Mouse (Mus musculus) neural tube, embryonic 10.5 days (tissue): ENCODE measurements around the gene Gpx5.
"Not testable (repeated sequence)": the region's sequence is repeated elsewhere in the genome, so short reads cannot be mapped to it uniquely, and the experiment has no call there.

Experiments used
- DNase-seq: peaks from one replicate; pipeline ENCODE4 v3.0.0-alpha.2; 2017; ENCODE audit warnings: low spot score; ENCODE audit errors: extremely low spot score

The Gpx5 gene

GRCm38 (mm10) chr13:21265736-21266135 lies 26.8 kb downstream of the Gpx5 start:
- no peak for DNase-seq

GRCm38 (mm10) chr13:21264366-21264765 lies 28.2 kb downstream of the Gpx5 start:
- DNase-seq = peak; percentile 90

GRCm38 (mm10) chr13:21263910-21264309 lies 28.6 kb downstream of the Gpx5 start:
- DNase-seq = no peak

- no peak for DNase-seq
Observed at GRCm38 (mm10) chr13:21262787-21263461, 29.6 kb downstream of the Gpx5 start.

DNA sequence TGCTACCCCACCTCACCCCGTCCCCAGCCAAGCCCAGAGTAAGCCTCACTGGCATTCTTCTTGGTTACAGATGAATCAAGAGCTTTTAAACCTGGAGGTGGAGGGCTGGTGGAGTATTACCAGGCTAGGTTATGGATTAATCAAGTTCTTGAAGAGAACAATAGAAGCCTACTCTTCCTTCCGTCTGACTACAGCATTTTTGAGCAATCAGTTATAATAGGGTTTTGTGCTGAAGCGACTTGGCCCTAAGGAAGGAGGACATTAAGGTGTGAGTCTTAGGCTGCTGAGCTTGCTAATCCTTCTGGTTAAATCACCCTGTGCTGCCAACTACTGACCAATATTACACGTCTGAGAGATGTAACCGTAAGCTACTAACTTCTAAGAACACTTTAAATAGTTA lies 32.2 kb downstream of the Gpx5 start:
- DNase-seq = no peak

DNA sequence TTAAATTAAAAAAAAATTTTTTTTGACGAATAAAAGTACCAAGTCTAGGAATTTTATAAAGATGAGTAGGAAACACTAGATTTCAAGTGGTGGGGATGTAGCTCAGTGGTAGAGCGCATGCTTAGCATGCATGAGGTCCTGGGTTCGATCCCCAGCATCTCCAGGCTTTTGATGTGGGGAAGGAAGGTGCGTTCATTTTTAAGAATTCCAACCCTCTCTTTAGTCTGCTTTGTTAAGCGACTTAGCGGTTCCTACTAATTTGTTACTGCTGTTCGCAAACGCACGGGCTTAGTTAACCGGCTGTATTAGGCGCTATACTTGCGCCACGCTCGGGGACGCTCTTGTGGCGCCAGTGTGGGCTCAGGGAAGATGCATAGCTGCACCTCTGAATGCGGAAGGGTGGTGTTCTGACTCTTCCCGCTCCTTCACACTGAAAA lies 32.8 kb downstream of the Gpx5 start:
- DNase-seq = peak; percentile 88

GRCm38 (mm10) chr13:21259171-21259631 lies 33.3 kb downstream of the Gpx5 start:
- DNase-seq = peak; percentile 51

DNA sequence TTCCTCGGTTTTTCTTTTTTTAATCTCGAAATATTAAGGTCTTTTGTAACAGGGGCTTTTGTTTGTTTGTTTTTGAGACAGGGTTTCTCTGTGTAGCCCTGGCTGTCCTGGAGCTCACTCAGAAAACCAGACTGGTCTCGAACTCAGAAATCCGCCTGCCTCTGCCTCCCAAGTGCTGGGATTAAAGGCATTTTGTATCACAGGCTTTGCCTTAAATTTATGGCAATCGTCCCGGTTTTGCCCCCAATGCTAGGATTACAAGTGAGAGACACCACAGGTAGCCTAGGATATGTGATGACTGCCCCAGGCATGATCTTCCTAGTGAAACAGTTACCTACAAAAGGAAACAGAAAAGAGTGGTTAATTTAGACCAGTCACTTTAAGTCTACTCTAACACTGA lies 34.0 kb downstream of the Gpx5 start:
- DNase-seq = no peak

DNA sequence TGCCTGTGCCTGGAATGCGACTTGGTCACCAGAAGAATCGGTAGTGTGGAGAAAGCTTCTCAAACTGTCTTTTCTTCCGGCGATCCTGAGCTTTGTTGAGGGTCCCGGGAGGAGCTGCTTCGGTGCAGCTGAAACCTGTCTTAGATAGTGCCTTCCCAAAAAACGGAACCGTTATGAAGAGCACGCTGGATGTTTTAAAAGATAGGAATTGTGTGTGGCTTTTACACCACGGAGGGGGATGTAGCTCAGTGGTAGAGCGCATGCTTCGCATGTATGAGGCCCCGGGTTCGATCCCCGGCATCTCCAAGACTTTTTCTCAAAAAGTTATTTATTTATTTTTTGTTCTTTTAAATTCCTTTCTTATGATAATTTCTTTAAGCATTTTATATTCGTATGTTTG lies 38.5 kb downstream of the Gpx5 start:
- DNase-seq = peak; percentile 80

DNA sequence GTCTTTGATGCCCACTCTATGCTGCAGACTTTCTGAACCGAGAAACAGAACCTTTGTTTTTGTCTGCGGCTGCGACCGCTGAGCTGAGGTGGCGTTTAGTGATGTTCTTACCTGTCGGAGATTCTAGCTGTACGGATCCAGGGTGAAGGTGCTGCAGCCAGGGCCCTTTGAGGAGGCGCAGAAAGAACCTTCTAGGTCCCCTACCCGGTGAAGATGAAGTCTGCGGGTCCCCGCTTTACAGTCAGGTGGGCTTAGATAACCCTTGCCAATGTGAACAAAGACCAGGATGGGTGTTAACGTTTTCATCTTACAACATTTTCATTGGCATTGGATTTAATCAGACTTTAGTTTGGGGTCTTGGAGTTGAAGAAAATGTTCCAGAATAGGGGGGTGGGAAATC lies 39.0 kb downstream of the Gpx5 start:
- peak; percentile 54 for DNase-seq

GRCm38 (mm10) chr13:21253040-21253439 lies 39.5 kb downstream of the Gpx5 start:
- peak; percentile 26 for DNase-seq

DNA sequence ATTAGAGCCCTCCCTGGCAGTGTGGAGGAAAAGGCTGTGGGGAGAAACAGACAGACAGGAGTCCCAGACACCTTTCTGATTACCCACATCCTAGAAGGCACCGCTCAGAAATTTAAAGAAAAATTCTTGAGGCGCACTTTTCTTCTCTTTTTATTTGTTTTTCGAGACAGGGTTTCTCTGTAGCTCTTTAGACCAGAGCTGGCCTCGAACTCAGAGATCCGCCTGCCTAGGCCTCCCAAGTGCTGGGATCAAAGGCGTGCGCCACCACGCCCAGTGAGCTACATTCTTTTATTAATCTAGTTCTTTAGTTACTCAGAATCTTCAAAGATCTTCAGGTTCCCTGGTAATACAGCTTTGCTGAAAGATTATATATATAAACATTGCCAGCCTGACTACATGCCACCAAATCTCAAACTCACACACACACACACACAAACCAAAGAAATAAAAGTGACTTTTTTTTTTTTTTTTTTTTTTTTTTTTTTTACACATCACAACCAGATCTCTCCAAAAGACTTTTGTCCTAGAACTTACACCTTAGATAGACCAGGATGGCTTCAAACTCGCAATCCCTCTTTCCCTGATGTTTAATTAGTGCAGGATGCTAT lies 42.4 kb downstream of the Gpx5 start:
- no peak for DNase-seq

GRCm38 (mm10) chr13:21249022-21249421 lies 43.5 kb downstream of the Gpx5 start:
- peak; percentile 33 for DNase-seq

- DNase-seq = no peak
Observed at GRCm38 (mm10) chr13:21246276-21246675, 46.3 kb downstream of the Gpx5 start.

DNA sequence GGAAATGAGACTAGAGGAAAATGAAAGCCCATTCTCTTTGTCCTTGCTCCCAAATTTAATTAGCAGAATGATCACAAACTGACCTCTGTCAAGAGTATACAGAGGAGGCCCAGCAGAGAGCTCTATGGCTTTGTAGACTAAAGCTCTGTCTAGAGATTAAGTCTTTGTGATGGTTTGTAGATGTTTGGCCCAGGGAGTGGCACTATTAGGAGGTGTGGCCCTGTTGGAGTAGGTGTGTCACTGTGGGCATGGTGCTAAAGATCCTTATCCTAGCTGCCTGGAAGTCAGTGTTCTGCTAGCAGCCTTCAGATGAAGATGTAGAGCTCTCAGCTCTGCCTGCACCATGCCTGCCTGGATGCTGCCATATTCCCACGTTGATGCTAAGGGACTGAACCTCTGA lies 47.6 kb downstream of the Gpx5 start:
- DNase-seq = not testable (repeated sequence)

DNA sequence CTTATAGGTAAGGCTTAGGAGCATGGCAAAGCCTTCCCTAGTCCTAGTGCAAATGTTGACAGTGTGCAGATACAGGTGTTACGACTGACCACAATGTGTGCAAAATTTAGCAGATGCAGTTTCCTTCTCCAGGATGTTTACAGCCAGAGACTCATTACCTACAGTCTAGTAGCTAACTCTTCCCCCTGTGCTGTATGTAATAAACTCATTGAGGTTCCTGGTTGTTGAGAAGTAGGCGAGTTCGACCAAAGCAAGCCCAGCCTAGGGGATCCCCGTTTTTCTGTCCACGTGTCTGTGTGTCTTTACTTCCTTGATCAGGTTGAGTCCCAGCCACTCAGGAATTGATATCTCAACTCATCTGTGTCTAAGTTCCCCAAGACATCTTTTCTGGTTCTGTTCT lies 48.4 kb downstream of the Gpx5 start:
- DNase-seq = no peak

DNA sequence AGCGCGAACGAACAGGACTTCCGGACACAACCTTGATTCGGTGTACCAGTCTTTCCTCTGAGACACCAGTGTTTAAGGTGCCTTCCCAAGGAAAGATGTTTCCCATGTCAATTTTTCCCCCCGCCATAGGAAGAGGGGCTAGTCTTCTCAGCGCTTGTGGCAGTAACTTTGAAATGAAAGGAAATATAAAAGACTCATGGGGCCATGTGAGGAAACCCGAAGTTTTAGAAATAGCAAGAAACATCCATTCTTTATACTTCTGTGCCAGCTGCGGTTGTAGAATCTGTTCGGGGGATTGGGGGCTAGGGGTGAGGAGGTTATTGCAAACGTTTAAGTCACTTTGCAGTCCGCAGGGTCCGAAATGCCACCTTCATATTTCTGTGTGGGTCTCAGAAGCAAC lies 49.3 kb downstream of the Gpx5 start:
- DNase-seq = no peak

DNA sequence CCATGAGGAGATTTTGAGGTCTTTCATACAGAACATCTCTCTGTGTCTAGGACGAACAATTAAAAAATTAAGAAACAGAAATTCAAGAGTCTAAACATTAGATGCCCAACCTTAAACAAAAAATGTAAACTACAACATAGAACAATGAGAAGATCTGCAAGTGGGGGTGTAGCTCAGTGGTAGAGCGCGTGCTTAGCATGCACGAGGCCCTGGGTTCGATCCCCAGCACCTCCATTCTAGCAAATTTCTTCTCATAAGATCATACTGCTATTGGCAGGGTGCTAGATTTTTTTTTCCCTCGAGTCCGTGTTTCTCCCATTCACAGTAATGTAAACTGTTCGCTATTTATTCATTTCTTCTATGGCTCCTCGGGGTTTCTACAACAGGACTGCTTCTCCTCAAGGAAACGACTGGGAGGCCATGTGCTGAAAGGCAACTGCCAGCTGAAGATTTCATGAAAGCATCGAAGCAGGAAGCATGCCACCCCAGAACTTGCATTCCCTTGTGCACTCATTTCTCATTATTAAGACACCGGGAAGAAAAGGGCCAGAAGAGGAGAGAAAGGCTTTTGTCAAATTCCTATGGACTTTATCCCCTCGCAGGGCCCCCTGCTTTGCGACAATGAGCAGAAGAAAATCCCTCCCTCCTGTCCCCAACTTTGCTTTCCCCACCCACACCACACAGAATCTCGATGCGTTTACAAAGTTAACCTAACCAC lies 50.0 kb downstream of the Gpx5 start:
- DNase-seq = peak; percentile 49

DNA sequence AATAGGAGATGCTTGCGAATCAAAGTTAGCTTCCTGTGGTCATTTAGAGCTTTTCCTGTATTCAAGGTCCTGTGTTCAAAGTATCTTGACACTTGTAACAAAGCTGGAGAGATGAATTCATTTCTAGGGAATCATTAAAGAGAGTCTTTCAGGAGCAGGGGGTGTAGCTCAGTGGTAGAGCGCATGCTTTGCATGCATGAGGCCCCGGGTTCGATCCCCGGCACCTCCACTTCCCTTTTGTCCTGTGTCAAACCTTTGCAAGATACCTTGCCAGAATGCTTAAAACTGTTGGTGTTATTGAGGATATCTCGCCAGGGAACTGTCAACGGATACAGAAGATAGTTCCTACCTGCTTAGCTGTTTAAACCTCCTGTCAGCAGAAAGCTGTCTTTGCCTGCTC lies 51.7 kb downstream of the Gpx5 start:
- DNase-seq = peak; percentile 61

GRCm38 (mm10) chr13:21237161-21237560 lies 55.4 kb downstream of the Gpx5 start:
- no peak for DNase-seq

GRCm38 (mm10) chr13:21236714-21237113 lies 55.8 kb downstream of the Gpx5 start:
- no peak for DNase-seq
